Mouse (Mus musculus) inflammation-experienced regulatory T-cells (primary cell): Measurements from ENCODE around the gene Gpr162. TPM values are rescaled to one million over a fixed set of nuclear protein-coding genes. Genes with fewer than 3 reads are reported as not detected.

Experiments
- polyA plus RNA-seq, 2 experiments: library from polyadenylated mRNA; unstranded; fragments of 100-300 nt; shearing (Covaris generic); gene quantifications; one replicate each; pipeline ENCODE4 v1.2.1; 2017

Gene Gpr162
- under 1 TPM; 0.11 to 0.89 TPM for polyA plus RNA-seq

DNA sequence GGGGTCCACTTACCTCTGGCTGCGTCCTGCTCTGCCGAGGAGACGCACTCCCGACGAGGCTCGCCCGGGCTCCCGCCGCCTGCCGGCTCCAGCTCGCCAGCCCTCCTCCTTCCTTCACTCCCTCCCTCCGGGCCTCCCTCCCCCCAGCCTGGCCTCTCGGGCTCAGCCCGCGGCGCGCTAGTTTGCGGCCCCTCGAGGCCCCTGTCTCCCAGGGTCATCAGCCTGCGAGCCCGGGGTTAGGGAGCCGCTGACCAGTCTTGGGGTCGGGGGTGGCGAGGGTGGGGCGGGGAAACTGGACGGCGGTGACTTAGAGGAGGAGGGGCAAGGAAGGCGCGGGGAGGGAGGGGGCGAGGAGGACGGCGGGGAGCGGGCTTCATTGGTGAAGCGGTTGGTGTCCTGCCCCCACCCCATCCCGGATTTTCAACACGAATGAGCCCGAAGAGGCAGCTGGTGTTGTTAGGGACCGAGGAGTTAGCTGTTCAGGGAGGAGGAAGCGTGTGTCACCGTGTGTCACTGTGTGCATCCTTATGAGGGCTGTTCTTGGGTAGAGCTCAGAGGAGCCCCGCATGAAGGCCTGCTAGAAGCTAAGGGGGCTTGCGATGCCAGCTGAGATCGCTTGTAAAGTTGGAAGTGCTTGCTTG lies at the start of gene Gpr162:
TSS of gene Gpr162 (minus strand) at position 326 of the 641 bp plus-strand sequence.

GRCm38 (mm10) chr6:124911533-124912218 lies 47.9 kb upstream of the Gpr162 start, which contains the start of gene Lag3:
Lag3 (minus strand) TSS chr6:124911705.

DNA sequence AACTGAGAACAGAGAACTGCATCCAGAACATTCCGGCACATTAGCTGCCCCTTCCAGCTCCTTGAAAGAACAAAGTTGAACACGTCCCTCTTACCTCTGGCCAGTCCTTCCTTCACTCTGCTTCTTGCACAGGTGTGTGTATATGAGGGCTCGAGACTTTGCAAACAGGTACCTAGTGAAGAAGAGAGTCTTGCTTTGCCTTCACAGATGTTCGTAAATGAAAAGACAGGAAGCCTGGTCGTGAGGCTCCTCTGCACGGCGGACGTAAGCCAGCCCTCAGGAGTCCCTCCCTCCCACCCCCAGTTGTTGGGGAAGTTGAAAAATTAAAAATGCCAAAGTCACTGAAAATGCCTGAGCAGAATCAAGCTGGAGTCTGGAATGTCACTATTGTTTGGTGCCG lies 24.2 kb upstream of the Gpr162 start, which contains the start of gene Cd4:
TSS of gene Cd4 (minus strand) at position 236 of the 400 bp plus-strand sequence.

GRCm38 (mm10) chr6:124856916-124857839 lies 6.6 kb downstream of the Gpr162 start, which contains the start of gene P3h3:
P3h3 (minus strand) TSS chr6:124857752.

GRCm38 (mm10) chr6:124840241-124841167 lies 23.3 kb downstream of the Gpr162 start, which contains the start of gene Gnb3:
Gnb3 (minus strand) TSS chr6:124840275.

DNA sequence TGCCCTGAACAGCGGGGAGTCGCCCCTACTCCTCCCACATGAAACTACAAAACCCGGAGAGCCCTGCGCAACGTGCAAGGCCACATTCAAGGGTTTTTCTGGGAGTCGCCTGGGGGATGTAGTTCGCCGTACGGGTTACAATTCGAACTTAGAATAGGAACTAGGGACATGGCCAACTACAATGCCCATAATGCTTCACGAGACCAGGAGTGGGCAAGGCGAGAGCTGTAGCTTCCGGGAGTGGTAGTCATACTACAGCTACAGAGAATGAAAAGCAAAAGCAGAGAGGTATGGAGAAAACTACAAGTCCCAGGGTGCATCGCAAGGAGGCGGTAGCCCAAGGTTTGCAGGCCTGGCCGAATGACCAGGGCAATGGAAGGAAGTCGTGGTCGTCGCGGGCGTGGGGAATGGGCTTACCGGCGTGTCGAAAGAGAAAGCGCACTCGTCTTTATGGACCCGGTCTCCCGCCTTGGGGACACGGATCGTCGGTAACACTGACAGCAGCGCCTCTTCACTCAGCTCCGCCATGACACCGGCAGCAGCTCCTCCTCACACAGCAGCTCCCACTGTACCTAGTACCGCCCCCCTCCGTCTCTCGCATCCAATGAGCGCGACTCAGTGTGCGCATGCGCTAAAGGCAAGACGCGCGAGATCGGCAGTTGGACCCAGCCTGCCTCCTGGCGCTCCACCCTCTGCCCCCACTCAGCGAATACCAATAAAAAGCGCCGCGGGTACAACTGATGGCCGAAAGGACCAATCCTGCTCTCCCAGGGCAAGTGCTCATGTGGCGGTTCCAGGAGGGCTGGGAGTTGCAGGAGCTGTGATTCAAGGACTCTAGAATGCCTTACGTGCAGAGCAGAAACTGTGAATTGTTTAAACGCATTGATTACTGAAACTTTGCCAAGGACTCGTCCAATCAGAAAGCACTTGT lies 34.6 kb downstream of the Gpr162 start, which contains the start of the genes Usp5 and Cdca3:
TSS of gene Usp5 (minus strand) at position 617 of the 931 bp plus-strand sequence.
TSS of gene Cdca3 (plus strand) at position 680 of the 931 bp plus-strand sequence.

DNA sequence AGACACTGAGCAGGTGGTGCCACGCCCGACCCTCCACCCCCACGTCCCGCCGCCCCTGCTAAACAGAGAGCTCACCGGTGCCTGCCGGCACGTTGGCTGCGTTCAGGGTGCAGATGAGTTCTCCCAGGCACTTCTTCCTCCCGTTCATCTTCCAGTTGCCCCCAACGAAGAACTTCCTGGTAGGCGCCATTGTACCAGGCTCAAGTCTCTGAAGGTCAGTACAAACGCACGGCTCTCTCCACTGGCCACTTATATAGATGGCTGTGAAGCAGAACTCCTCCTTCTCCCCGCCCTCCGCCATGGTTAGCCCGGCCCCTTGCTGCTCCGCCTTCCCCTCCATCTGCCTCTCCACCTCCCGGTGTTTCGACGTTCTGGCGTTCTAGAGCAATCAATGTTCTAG lies 49.9 kb downstream of the Gpr162 start, which contains the start of gene Tpi1:
TSS of gene Tpi1 (minus strand) at position 364 of the 400 bp plus-strand sequence.

Other genes starting within 250 kb of the Gpr162 start
- under 1 TPM in 1 of 2 experiments, not detected in 1; 0.30 TPM for gene C1s2, start 227.9 kb downstream of the Gpr162 start, polyA plus RNA-seq
- 10 to 100 TPM; 35.2 to 40.2 TPM for gene Lpcat3, start 201.0 kb downstream of the Gpr162 start, polyA plus RNA-seq
- gene Emg1, start 151.8 kb downstream of the Gpr162 start, polyA plus RNA-seq: 100 to 1,000 TPM; 287 to 344 TPM
- 100 to 1,000 TPM; 196 to 201 TPM for gene Phb2, start 151.6 kb downstream of the Gpr162 start, polyA plus RNA-seq
- 100 to 1,000 TPM; 320 to 496 TPM for gene Ptpn6, start 125.3 kb downstream of the Gpr162 start, polyA plus RNA-seq
- gene Grcc10, start 122.6 kb downstream of the Gpr162 start, polyA plus RNA-seq: 100 to 1,000 TPM; 440 to 464 TPM
- gene Gm45234, start 108.0 kb downstream of the Gpr162 start, polyA plus RNA-seq: not detected
- gene Atn1, start 107.5 kb downstream of the Gpr162 start, polyA plus RNA-seq: 10 to 100 TPM in 1 of 2 experiments, 1 to 10 TPM in 1; 4.2 to 14.1 TPM
- 1 to 10 TPM; 2.8 to 3.5 TPM for gene Eno2, start 94.3 kb downstream of the Gpr162 start, polyA plus RNA-seq
- 1 to 10 TPM; 1.1 to 1.6 TPM for gene Lrrc23, start 84.3 kb downstream of the Gpr162 start, polyA plus RNA-seq
- 1 to 10 TPM; 4.4 to 4.5 TPM for gene Spsb2, start 55.3 kb downstream of the Gpr162 start, polyA plus RNA-seq
- 10 to 100 TPM; 75.7 to 86.0 TPM for gene Tpi1, start 49.7 kb downstream of the Gpr162 start, polyA plus RNA-seq
- gene Usp5, start 34.5 kb downstream of the Gpr162 start, polyA plus RNA-seq: 100 to 1,000 TPM in 1 of 2 experiments, 10 to 100 TPM in 1; 96.6 to 112 TPM
- gene Cdca3, start 34.4 kb downstream of the Gpr162 start, polyA plus RNA-seq: 1 to 10 TPM; 2.0 to 4.3 TPM
- gene Gnb3, start 23.7 kb downstream of the Gpr162 start, polyA plus RNA-seq: under 1 TPM; 0.28 to 0.76 TPM
- gene P3h3, start 6.2 kb downstream of the Gpr162 start, polyA plus RNA-seq: 1 to 10 TPM in 1 of 2 experiments, not detected in 1; 1.2 TPM
- gene Cd4, start 24.2 kb upstream of the Gpr162 start, polyA plus RNA-seq: 100 to 1,000 TPM; 455 to 600 TPM
- gene Lag3, start 47.7 kb upstream of the Gpr162 start, polyA plus RNA-seq: 10 to 100 TPM in 1 of 2 experiments, 1 to 10 TPM in 1; 9.9 to 11.9 TPM
- gene Ptms, start 56.1 kb upstream of the Gpr162 start, polyA plus RNA-seq: 10 to 100 TPM; 35.8 to 45.4 TPM
- 100 to 1,000 TPM; 176 to 183 TPM for gene Mlf2, start 67.4 kb upstream of the Gpr162 start, polyA plus RNA-seq
- 10 to 100 TPM; 69.8 to 77.3 TPM for gene Cops7a, start 101.6 kb upstream of the Gpr162 start, polyA plus RNA-seq
- under 1 TPM in 1 of 2 experiments, not detected in 1; 0.45 TPM for gene Pianp, start 132.7 kb upstream of the Gpr162 start, polyA plus RNA-seq
- gene Zfp384, start 145.2 kb upstream of the Gpr162 start, polyA plus RNA-seq: 10 to 100 TPM; 68.0 to 76.1 TPM
- gene Ing4, start 175.8 kb upstream of the Gpr162 start, polyA plus RNA-seq: 10 to 100 TPM; 85.4 to 87.6 TPM
- 10 to 100 TPM; 20.3 to 33.0 TPM for gene Acrbp, start 185.7 kb upstream of the Gpr162 start, polyA plus RNA-seq
- gene Lpar5, start 203.9 kb upstream of the Gpr162 start, polyA plus RNA-seq: 10 to 100 TPM; 19.2 to 25.7 TPM
- gene Chd4, start 232.0 kb upstream of the Gpr162 start, polyA plus RNA-seq: 10 to 100 TPM; 50.7 to 54.2 TPM